Mouse (Mus musculus): ENCODE results near the gene Gar1.

The Gar1 gene

GRCm38 (mm10) chr3:129803765-129804164, 27.4 kb downstream of the Gar1 start, which contains the start of gene Lrit3:
Lrit3 (minus strand) TSS chr3:129804030.
- DNase-seq (ENCODE audit: low read depth, low spot score), result no peak

DNA sequence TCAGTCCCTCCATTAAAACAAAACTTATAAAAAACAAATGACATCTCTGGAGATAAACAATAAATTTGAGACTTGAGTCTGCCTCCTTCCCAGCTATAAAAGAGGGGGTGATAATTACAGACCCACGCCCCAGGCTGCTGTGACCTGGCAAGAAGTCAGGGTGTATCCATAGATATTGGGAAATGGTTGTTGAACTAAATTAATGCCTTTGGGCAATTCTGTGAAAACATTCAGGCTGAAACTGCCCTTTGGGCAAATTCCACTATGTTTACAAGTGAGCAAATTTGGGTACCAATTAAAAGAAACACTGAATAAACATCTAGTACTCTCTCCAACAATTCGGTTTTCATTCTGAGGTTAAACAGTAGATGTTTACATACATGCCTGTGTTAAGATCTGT, 32.2 kb downstream of the Gar1 start:
- no peak for DNase-seq (ENCODE audit: low read depth, low spot score)

GRCm38 (mm10) chr3:129798551-129798950, 32.6 kb downstream of the Gar1 start:
- no peak for DNase-seq (ENCODE audit: low read depth, low spot score)

DNA sequence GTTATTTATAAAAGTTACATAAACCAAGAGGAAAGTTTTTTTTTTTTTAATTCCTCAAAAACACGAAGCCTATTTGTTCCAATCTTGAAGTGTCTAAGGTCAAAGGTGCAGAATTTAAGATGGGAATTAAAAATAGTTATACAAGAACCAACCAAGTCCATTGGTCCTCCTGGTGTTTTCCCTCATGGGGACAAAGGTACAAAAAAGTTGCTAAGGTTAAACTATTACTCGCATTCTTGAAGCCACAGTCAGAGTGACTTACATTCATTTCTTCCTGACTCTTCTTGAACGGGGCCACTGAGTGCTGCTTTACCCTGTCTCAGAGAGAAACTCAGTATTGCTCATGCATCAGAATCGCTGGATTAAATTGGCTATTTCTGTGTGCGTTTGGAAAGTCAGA, 33.9 kb downstream of the Gar1 start:
- DNase-seq (ENCODE audit: low read depth, low spot score), result no peak

GRCm38 (mm10) chr3:129793801-129794200, 37.4 kb downstream of the Gar1 start:
- no peak for DNase-seq (ENCODE audit: low read depth, low spot score)

GRCm38 (mm10) chr3:129782746-129783145, 48.5 kb downstream of the Gar1 start:
- peak; percentile 7 for DNase-seq (ENCODE audit: low read depth, low spot score)

GRCm38 (mm10) chr3:129781435-129781834, 49.8 kb downstream of the Gar1 start:
- DNase-seq (ENCODE audit: low read depth, low spot score), result no peak
